13 mouse cellular contexts compared by ENCODE assay signal in the genomic region with DNA sequence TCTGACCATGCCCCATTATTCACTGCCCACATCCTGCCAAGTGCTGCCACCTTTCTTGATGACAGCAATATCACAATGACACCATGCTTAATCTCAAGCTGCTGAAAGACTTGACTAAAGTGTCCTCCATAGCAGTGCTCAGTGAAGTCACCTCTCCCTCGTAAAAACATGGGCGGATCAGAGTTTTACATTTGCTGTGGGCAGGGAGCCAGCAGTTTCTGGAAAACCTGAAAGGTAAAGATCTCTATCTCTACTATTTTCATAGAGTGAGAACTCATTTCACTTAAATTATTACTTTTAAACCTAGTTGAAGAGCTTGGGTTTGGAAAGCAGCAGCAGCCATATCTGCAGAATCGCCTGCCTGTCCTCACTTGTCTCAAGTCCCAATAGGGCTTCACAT.
"Had no signal": no experiment of that assay in that cellular context is flagged by ENCODE, and none has a peak within 500 bp of the region (broad histone marks: within the 10 kb centered on the region; RNA-seq: fewer than 3 reads in every experiment).

No protein-coding gene starts in this region.

- H3K4me3 ChIP-seq: limb, embryonic 13.5 days; liver, embryonic 15.5 days; midbrain, embryonic 13.5 days had no signal

- H3K9me3 ChIP-seq: limb, embryonic 13.5 days; liver, embryonic 15.5 days; midbrain, embryonic 13.5 days had no signal

- H3K36me3 ChIP-seq: limb, embryonic 13.5 days; liver, embryonic 15.5 days; midbrain, embryonic 13.5 days had no signal

- H3K4me1 ChIP-seq: liver, embryonic 15.5 days; midbrain, embryonic 13.5 days had no signal

- H3K9ac ChIP-seq: limb, embryonic 13.5 days; liver, embryonic 15.5 days; midbrain, embryonic 13.5 days had no signal

- H3K27ac ChIP-seq: limb, embryonic 13.5 days; liver, embryonic 15.5 days; midbrain, embryonic 13.5 days; stomach, postnatal 0 days had no signal

- H3K27me3 ChIP-seq: limb, embryonic 13.5 days; liver, embryonic 15.5 days; midbrain, embryonic 13.5 days had no signal

- H3K4me2 ChIP-seq: limb, embryonic 13.5 days; liver, embryonic 11.5 days; liver, embryonic 15.5 days; midbrain, embryonic 13.5 days had no signal

- ATAC-seq: inflammation-experienced regulatory T-cells, adult 6 months; intestine, postnatal 0 days; midbrain, embryonic 13.5 days had no signal

- DNase-seq: kidney, adult 8-10 months; kidney, postnatal 25 days; layer of hippocampus, adult 9-11 months; layer of hippocampus, postnatal 36 days; lung, adult 2 months; lung, postnatal 36 days had no signal
